Mouse (Mus musculus) heart, postnatal 0 days (tissue): ENCODE data around the gene Sod2.
"Not testable (repeated sequence)": the region's sequence is repeated elsewhere in the genome, so short reads cannot be mapped to it uniquely, and the experiment has no call there.

ENCODE experiments used
- CTCF ChIP-seq: IDR thresholded peaks from 2 replicates; pipeline ENCODE4 v1.5.1; 2016; ENCODE audit warnings: antibody characterized with exemption, control low read depth, low read depth
- EP300 ChIP-seq: IDR thresholded peaks from 2 replicates; pipeline ENCODE4 v1.6.1; 2016; ENCODE audit warnings: antibody characterized with exemption, low read depth

GRCm38 (mm10) chr17:13002243-13002642, 4.4 kb upstream of the Sod2 start:
- TF ChIP-seq CTCF, EP300: not testable (repeated sequence)
